Mouse (Mus musculus) lung, postnatal 4 days (tissue): ENCODE measurements around the gene Gm21988.

Experiments
- DNase-seq, 2 experiments: peaks; one replicate each; pipeline ENCODE4 v3.0.0; 2021

Gene Gm21988

GRCm38 (mm10) chr11:70235254-70235900, 4.3 kb downstream of the Gm21988 start:
- DNase-seq: no peak

- no peak for DNase-seq
Measured at GRCm38 (mm10) chr11:70234497-70234896, 5.1 kb downstream of the Gm21988 start.

- DNase-seq: peak; percentile 57 to 75
Measured at GRCm38 (mm10) chr11:70234037-70234436, 5.6 kb downstream of the Gm21988 start.

GRCm38 (mm10) chr11:70233016-70233415, 6.6 kb downstream of the Gm21988 start:
- peak in 1 of 2 experiments; percentile 50 for DNase-seq

- DNase-seq: peak; percentile 67 to 70
Measured at GRCm38 (mm10) chr11:70232546-70232945, 7.1 kb downstream of the Gm21988 start.

- DNase-seq: peak; percentile 91
Measured at GRCm38 (mm10) chr11:70230239-70230727, 9.3 kb downstream of the Gm21988 start.

- DNase-seq: peak; percentile 64 to 69
Measured at GRCm38 (mm10) chr11:70229260-70230010, 10.2 kb downstream of the Gm21988 start, which contains the start of gene Bcl6b. TSS of gene Bcl6b (minus strand) at chr11:70229798.

GRCm38 (mm10) chr11:70228828-70229227, 10.8 kb downstream of the Gm21988 start:
- peak; percentile 92 for DNase-seq

- no peak for DNase-seq
Measured at GRCm38 (mm10) chr11:70227661-70228245, 11.9 kb downstream of the Gm21988 start.

GRCm38 (mm10) chr11:70227126-70227525, 12.5 kb downstream of the Gm21988 start:
- DNase-seq: no peak

- DNase-seq: peak; percentile 36 to 49
Measured at GRCm38 (mm10) chr11:70226602-70226890, 13.1 kb downstream of the Gm21988 start.

- no peak for DNase-seq
Measured at GRCm38 (mm10) chr11:70225798-70226601, 13.6 kb downstream of the Gm21988 start.

GRCm38 (mm10) chr11:70223724-70224123, 15.9 kb downstream of the Gm21988 start:
- peak; percentile 62 to 70 for DNase-seq

- DNase-seq: peak in 1 of 2 experiments; percentile 38
Measured at GRCm38 (mm10) chr11:70221603-70222500, 17.8 kb downstream of the Gm21988 start.

- peak; percentile 93 to 94 for DNase-seq
Measured at GRCm38 (mm10) chr11:70220731-70221602, 18.7 kb downstream of the Gm21988 start, which contains the start of gene Slc16a13. TSS of gene Slc16a13 (minus strand) at chr11:70221064.

- DNase-seq: peak in 1 of 2 experiments; percentile 39
Measured at GRCm38 (mm10) chr11:70220323-70220722, 19.3 kb downstream of the Gm21988 start.

GRCm38 (mm10) chr11:70219873-70220272, 19.8 kb downstream of the Gm21988 start:
- no peak for DNase-seq

GRCm38 (mm10) chr11:70218741-70219470, 20.7 kb downstream of the Gm21988 start:
- no peak for DNase-seq

GRCm38 (mm10) chr11:70218039-70218438, 21.6 kb downstream of the Gm21988 start:
- DNase-seq: no peak

GRCm38 (mm10) chr11:70216103-70216502, 23.5 kb downstream of the Gm21988 start:
- DNase-seq: no peak
